8 mouse cellular contexts compared by ENCODE assay signal in genomic region chr9:32400662-32401161, GRCm38 (mm10). TPM values are rescaled to one million over a fixed set of nuclear protein-coding genes. Genes with fewer than 3 reads are reported as not detected.
A peak's percentile ranks its signal among the peaks of the same experiment; 100 is the strongest.
DNase-seq lines count a peak whose midpoint lies in the region; ATAC-seq and TF ChIP-seq lines count a peak whose summit lies in the region.

No protein-coding gene starts in this region.

- no peak for TF ChIP-seq CTCF in intestine, postnatal 0 days (IDR thresholded peaks at IDR 0.05; ENCODE audit: low read depth)

- H3K27ac ChIP-seq in intestine, embryonic 15.5 days, result 0 out of 2 replicates have a peak overlapping the region, but pooled peaks have one; percentile 13
- no peak overlapping the region for H3K27ac ChIP-seq in intestine, postnatal 0 days (ENCODE audit: low read depth, low read length)
- H3K27ac ChIP-seq in heart, embryonic 16.5 days (ENCODE audit: low read length), result peak overlapping the region; percentile 83

- H3K36me3 ChIP-seq in intestine, embryonic 15.5 days, result no peaks in the 10 kb centered on the region
- H3K36me3 ChIP-seq in intestine, postnatal 0 days (ENCODE audit: control insufficient read depth, insufficient read depth), result no peaks in the 10 kb centered on the region
- H3K36me3 ChIP-seq in heart, embryonic 16.5 days (ENCODE audit: control insufficient read depth, insufficient read depth), result no peaks in the 10 kb centered on the region

- H3K9me3 ChIP-seq in intestine, embryonic 15.5 days, result no peaks in the 10 kb centered on the region
- no peaks in the 10 kb centered on the region for H3K9me3 ChIP-seq in intestine, postnatal 0 days (ENCODE audit: control insufficient read depth)
- H3K9me3 ChIP-seq in heart, embryonic 16.5 days (replicated peaks; ENCODE audit: control insufficient read depth, low read length), result no peaks in the 10 kb centered on the region

- ATAC-seq in intestine, embryonic 15.5 days, result peak; percentile 34; the same call in 1 of the 2 replicates
- ATAC-seq in intestine, postnatal 0 days, result no peak
- peak; percentile 92 for ATAC-seq in heart, embryonic 16.5 days (replicated peaks; ENCODE audit: extremely low read depth, insufficient read depth, low FRiP score)
- ATAC-seq in megakaryocyte progenitor cell, adult 5-6 weeks (replicated peaks; ENCODE audit: poor library complexity), result peak; percentile 50
- no peak for ATAC-seq in CD4-positive, CD25-positive, alpha-beta regulatory T cell, adult 4 months

- 0 out of 2 replicates have a peak, but pooled peaks cover 9% of the 10 kb centered on the region for H3K4me1 ChIP-seq in intestine, embryonic 15.5 days (replicated peaks)
- H3K4me1 ChIP-seq in intestine, postnatal 0 days (replicated peaks; ENCODE audit: control insufficient read depth, insufficient read depth, low read length), result no peaks in the 10 kb centered on the region
- H3K4me1 ChIP-seq in heart, embryonic 16.5 days (ENCODE audit: control insufficient read depth, insufficient read depth, low read length), result peaks cover 11% of the 10 kb centered on the region

- no peak overlapping the region for H3K4me3 ChIP-seq in intestine, embryonic 15.5 days (replicated peaks)
- H3K4me3 ChIP-seq in intestine, postnatal 0 days (ENCODE audit: low read depth, low read length), result no peak overlapping the region
- no peak overlapping the region for H3K4me3 ChIP-seq in heart, embryonic 16.5 days (ENCODE audit: low read length)

- no peak overlapping the region for H3K9ac ChIP-seq in intestine, embryonic 15.5 days
- no peak overlapping the region for H3K9ac ChIP-seq in intestine, postnatal 0 days (ENCODE audit: low read depth, low read length)
- no peak overlapping the region for H3K9ac ChIP-seq in heart, embryonic 16.5 days (ENCODE audit: low read length)

- H3K4me2 ChIP-seq in intestine, embryonic 15.5 days (replicated peaks), result no peak overlapping the region
- no peak overlapping the region for H3K4me2 ChIP-seq in intestine, postnatal 0 days (replicated peaks; ENCODE audit: low read depth)
- H3K4me2 ChIP-seq in heart, embryonic 16.5 days (ENCODE audit: low read depth, low read length), result no peak overlapping the region

- H3K27me3 ChIP-seq in intestine, embryonic 15.5 days (replicated peaks), result no peaks in the 10 kb centered on the region; the same call in 1 of the 2 replicates
- H3K27me3 ChIP-seq in intestine, postnatal 0 days (replicated peaks; ENCODE audit: control insufficient read depth, insufficient read depth, low read length), result no peaks in the 10 kb centered on the region
- H3K27me3 ChIP-seq in heart, embryonic 16.5 days (ENCODE audit: control insufficient read depth, insufficient read depth, low read length), result no peaks in the 10 kb centered on the region

- WGBS in intestine, embryonic 15.5 days, result 30% methylated on average over 5 of the region's 5 CpGs
- WGBS in intestine, postnatal 0 days, result 30% methylated on average over 5 of the region's 5 CpGs
- WGBS in heart, embryonic 16.5 days, result 21% methylated on average over 5 of the region's 5 CpGs

- peak; percentile 74 to 83 for DNase-seq in kidney, postnatal 36 days
- DNase-seq in gastrocnemius, postnatal 4 days (ENCODE audit: low spot score in 2 of 2), result no peak
- DNase-seq in natural killer cell, adult 2 months (ENCODE audit: low spot score in 2 of 2), result no peak

RNA-seq across cellular contexts. Expression of gene Kcnj1, which starts 28.4 kb away (rescaled TPM):
- not detected in 2 replicates for polyA plus RNA-seq in intestine, embryonic 15.5 days (2015; fragmentation: Nextera tagmentation; extraction: Ambion mirVana)
- polyA plus RNA-seq in intestine, postnatal 0 days (2015; fragmentation: Nextera tagmentation; extraction: Ambion mirVana), result not detected in 2 replicates
- polyA plus RNA-seq in heart, embryonic 16.5 days (2015; fragmentation: Nextera tagmentation; extraction: Ambion mirVana), result 0.07 TPM in 1 of 2 replicates, not detected in the other
- total RNA-seq in megakaryocyte progenitor cell, adult 5-6 weeks (2015), result not detected in 2 replicates
- not detected in 2 replicates for total RNA-seq in megakaryocyte progenitor cell, adult 5-6 weeks (2017)
- not detected for total RNA-seq in gastrocnemius, postnatal 4 days (2021)
- not detected for polyA plus RNA-seq in CD4-positive, CD25-positive, alpha-beta regulatory T cell, adult 4 months (2017; shearing (Covaris generic))

RNA-seq across cellular contexts. Expression of gene Kcnj5, which starts 56.6 kb away (rescaled TPM):
- polyA plus RNA-seq in intestine, embryonic 15.5 days (2015; fragmentation: Nextera tagmentation; extraction: Ambion mirVana), result 0.10 and 0.15 TPM in 2 replicates
- polyA plus RNA-seq in intestine, postnatal 0 days (2015; fragmentation: Nextera tagmentation; extraction: Ambion mirVana), result 0.07 and 0.13 TPM in 2 replicates
- polyA plus RNA-seq in heart, embryonic 16.5 days (2015; fragmentation: Nextera tagmentation; extraction: Ambion mirVana), result 29.6 and 30.1 TPM in 2 replicates
- total RNA-seq in megakaryocyte progenitor cell, adult 5-6 weeks (2015), result 0.25 and 0.32 TPM in 2 replicates
- 0.24 TPM in 1 of 2 replicates, not detected in the other for total RNA-seq in megakaryocyte progenitor cell, adult 5-6 weeks (2017)
- not detected for total RNA-seq in gastrocnemius, postnatal 4 days (2021)
- not detected for polyA plus RNA-seq in CD4-positive, CD25-positive, alpha-beta regulatory T cell, adult 4 months (2017; shearing (Covaris generic))

Comparison
In these comparisons a context has a peak if more than half of its experiments do, and no peak if none do; other contexts are left out.
1. ATAC-seq: peak in intestine, embryonic 15.5 days (single experiment), heart, embryonic 16.5 days (single experiment) and megakaryocyte progenitor cell, adult 5-6 weeks (single experiment); none in intestine, postnatal 0 days (single experiment) and CD4-positive, CD25-positive, alpha-beta regulatory T cell, adult 4 months (single experiment).
2. DNase-seq: peak in kidney, postnatal 36 days (2 of 2); none in gastrocnemius, postnatal 4 days (0 of 2) and natural killer cell, adult 2 months (0 of 2).
3. RNA of gene Kcnj5, which starts 56.6 kb away (polyA plus RNA-seq): 29.6 to 30.1 TPM in heart, embryonic 16.5 days; 0.10 to 0.15 TPM in intestine, embryonic 15.5 days, 0.07 to 0.13 TPM in intestine, postnatal 0 days and not detected in CD4-positive, CD25-positive, alpha-beta regulatory T cell, adult 4 months; every median in the first group is over 10 times any median in the second.